Mouse (Mus musculus) MEL (cell line): ENCODE data around the gene Acot11. TPM values are rescaled to one million over a fixed set of nuclear protein-coding genes. Genes with fewer than 3 reads are reported as not detected.

Experiments used
- DNase-seq: peaks from one replicate; pipeline ENCODE4 v3.0.0; 2011; ENCODE audit warnings: low read depth, low spot score
- H3K27ac ChIP-seq: 2 replicates; pipeline ENCODE4 v1.5.1; 2012; ENCODE audit warnings: low read depth, mild to moderate bottlenecking, control low read depth, low read length, moderate library complexity; ENCODE audit not compliant: control insufficient read depth
- H3K27me3 ChIP-seq, 2 experiments: fragments of 150-350 bp in 1 of 2; sonication (generic) in 1 of 2; 2 replicates each; pipeline ENCODE4 v1.6.1; 2012; ENCODE audit warnings: low read length in 2 of 2, mild to moderate bottlenecking in 2 of 2, improper control_type of control experiment in 1 of 2, moderate library complexity in 1 of 2; ENCODE audit not compliant: insufficient read depth in 2 of 2, control insufficient read depth in 1 of 2
- H3K36me3 ChIP-seq, 2 experiments: 2 replicates each; pipeline ENCODE4 v1.6.1; 2012 to 2014; ENCODE audit warnings: low read length in 2 of 2, improper control_type of control experiment in 1 of 2, inconsistent platforms in 1 of 2, mild to moderate bottlenecking in 1 of 2; ENCODE audit not compliant: insufficient read depth in 2 of 2, control insufficient read depth in 1 of 2
- H3K4me1 ChIP-seq, 2 experiments: fragments of 150-350 bp in 1 of 2; sonication (generic) in 1 of 2; 2 replicates each; pipeline ENCODE4 v1.6.1; 2012; ENCODE audit warnings: low read length in 2 of 2, improper control_type of control experiment in 1 of 2, mild to moderate bottlenecking in 1 of 2; ENCODE audit not compliant: insufficient read depth in 2 of 2, control insufficient read depth in 1 of 2
- H3K4me3 ChIP-seq, 2 experiments: fragments of 150-350 bp in 1 of 2; sonication (generic) in 1 of 2; 2 replicates each; pipeline ENCODE4 v1.5.1; 2012; ENCODE audit warnings: low read depth in 2 of 2, low read length in 2 of 2, mild to moderate bottlenecking in 2 of 2, moderate library complexity in 2 of 2, control low read depth in 1 of 2, improper control_type of control experiment in 1 of 2; ENCODE audit not compliant: control insufficient read depth in 1 of 2, insufficient read depth in 1 of 2
- H3K79me2 ChIP-seq: 2 replicates; pipeline ENCODE4 v1.6.1; 2012; ENCODE audit warnings: mild to moderate bottlenecking, low read length, moderate library complexity; ENCODE audit not compliant: control insufficient read depth, poor library complexity, insufficient read depth
- H3K9ac ChIP-seq: 2 replicates; pipeline ENCODE4 v1.6.1; 2012; ENCODE audit warnings: low read depth, mild to moderate bottlenecking, control low read depth, low read length, moderate library complexity; ENCODE audit not compliant: control insufficient read depth, poor library complexity, severe bottlenecking
- H3K9me3 ChIP-seq: fragments of 150-350 bp; sonication (generic); replicated peaks from 2 replicates; pipeline ENCODE4 v1.6.1; 2012; ENCODE audit warnings: mild to moderate bottlenecking, low read length, improper control_type of control experiment, moderate library complexity; ENCODE audit not compliant: insufficient read depth
- CHD2 ChIP-seq: IDR thresholded peaks from 2 replicates; pipeline ENCODE4 v1.6.1; 2011; ENCODE audit warnings: low read length, improper control_type of control experiment
- CTCF ChIP-seq, 3 experiments: IDR thresholded peaks in 2 of 3; conservative IDR thresholded peaks in 1 of 3; 2 replicates each; pipeline ENCODE4 v1.5.1; 2011 to 2012; ENCODE audit warnings: low read length in 3 of 3, low read depth in 2 of 3, mild to moderate bottlenecking in 2 of 3, improper control_type of control experiment in 1 of 3, inconsistent platforms in 1 of 3, mixed read lengths in 1 of 3, moderate library complexity in 1 of 3; ENCODE audit not compliant: control insufficient read depth in 1 of 3, insufficient read depth in 1 of 3, poor library complexity in 1 of 3, severe bottlenecking in 1 of 3
- E2F4 ChIP-seq: IDR thresholded peaks from 2 replicates; pipeline ENCODE4 v1.6.1; 2011; ENCODE audit warnings: low read depth, low read length, improper control_type of control experiment, borderline replicate concordance
- EP300 ChIP-seq, 2 experiments: IDR thresholded peaks; 2 replicates each; pipeline ENCODE4 v1.6.1; 2011; ENCODE audit warnings: improper control_type of control experiment in 2 of 2, low read length in 2 of 2, low read depth in 1 of 2, mild to moderate bottlenecking in 1 of 2
- ETS1 ChIP-seq: IDR thresholded peaks from 2 replicates; pipeline ENCODE4 v1.6.1; 2012; ENCODE audit warnings: low read depth, mild to moderate bottlenecking, inconsistent platforms, low read length, improper control_type of control experiment, moderate library complexity
- GABPA ChIP-seq: IDR thresholded peaks from 2 replicates; pipeline ENCODE4 v1.6.1; 2012; ENCODE audit warnings: low read depth, mild to moderate bottlenecking, inconsistent platforms, low read length, improper control_type of control experiment, moderate library complexity
- GATA1 ChIP-seq: IDR thresholded peaks from 2 replicates; pipeline ENCODE4 v1.6.1; 2011; ENCODE audit warnings: low read depth, low read length, improper control_type of control experiment
- HCFC1 ChIP-seq: IDR thresholded peaks from 2 replicates; pipeline ENCODE4 v1.6.1; 2012; ENCODE audit warnings: low read depth, mild to moderate bottlenecking, inconsistent platforms, low read length, improper control_type of control experiment, moderate library complexity
- JUND ChIP-seq: IDR thresholded peaks from 2 replicates; pipeline ENCODE4 v1.6.1; 2011; ENCODE audit warnings: low read depth, mild to moderate bottlenecking, improper control_type of control experiment, low read length
- KAT2A ChIP-seq: conservative IDR thresholded peaks from 2 replicates; pipeline ENCODE4 v1.6.1; 2012; ENCODE audit warnings: low read depth, low read length, improper control_type of control experiment, inconsistent platforms
- MAFK ChIP-seq: IDR thresholded peaks from 2 replicates; pipeline ENCODE4 v1.6.1; 2011; ENCODE audit warnings: low read depth, mild to moderate bottlenecking, low read length, improper control_type of control experiment, borderline replicate concordance
- MEF2A ChIP-seq: IDR thresholded peaks from 2 replicates; pipeline ENCODE4 v1.6.1; 2014; ENCODE audit warnings: low read depth, mild to moderate bottlenecking, inconsistent platforms, low read length, improper control_type of control experiment; ENCODE audit not compliant: poor library complexity, insufficient replicate concordance, severe bottlenecking; ENCODE audit errors: extremely low read depth
- MYB ChIP-seq: IDR thresholded peaks from 2 replicates; pipeline ENCODE4 v1.6.1; 2011; ENCODE audit warnings: mild to moderate bottlenecking, low read depth, low read length, improper control_type of control experiment
- MYC ChIP-seq: IDR thresholded peaks from 2 replicates; pipeline ENCODE4 v1.6.1; 2011; ENCODE audit warnings: low read depth, mild to moderate bottlenecking, low read length, improper control_type of control experiment, moderate library complexity
- NRF1 ChIP-seq: IDR thresholded peaks from 2 replicates; pipeline ENCODE4 v1.6.1; 2014; ENCODE audit warnings: low read depth, mild to moderate bottlenecking, inconsistent platforms, low read length, improper control_type of control experiment, moderate library complexity; ENCODE audit not compliant: poor library complexity, insufficient read depth, severe bottlenecking
- POLR2A ChIP-seq, 2 experiments: IDR thresholded peaks; 2 replicates each; pipeline ENCODE4 v1.6.1; 2011 to 2012; ENCODE audit warnings: low read length in 2 of 2, mild to moderate bottlenecking in 2 of 2, control low read depth in 1 of 2, improper control_type of control experiment in 1 of 2, low read depth in 1 of 2, moderate library complexity in 1 of 2; ENCODE audit not compliant: control insufficient read depth in 1 of 2, insufficient read depth in 1 of 2, poor library complexity in 1 of 2
- POLR2AphosphoS2 ChIP-seq: IDR thresholded peaks from 2 replicates; pipeline ENCODE4 v1.6.1; 2011; ENCODE audit warnings: low read length, improper control_type of control experiment
- SIN3A ChIP-seq: IDR thresholded peaks from 2 replicates; pipeline ENCODE4 v1.6.1; 2012; ENCODE audit warnings: low read length, improper control_type of control experiment, inconsistent platforms
- TBP ChIP-seq: IDR thresholded peaks from 2 replicates; pipeline ENCODE4 v1.8.0; 2011; ENCODE audit warnings: low read depth, low read length, improper control_type of control experiment
- TCF12 ChIP-seq: IDR thresholded peaks from 2 replicates; pipeline ENCODE4 v1.6.1; 2014; ENCODE audit warnings: low read depth, mild to moderate bottlenecking, inconsistent platforms, low read length, improper control_type of control experiment, moderate library complexity
- UBTF ChIP-seq: IDR thresholded peaks from 2 replicates; pipeline ENCODE4 v1.6.1; 2012; ENCODE audit warnings: low read depth, mild to moderate bottlenecking, inconsistent platforms, low read length, improper control_type of control experiment, moderate library complexity, borderline replicate concordance; ENCODE audit not compliant: insufficient read depth
- USF1 ChIP-seq: IDR thresholded peaks from 2 replicates; pipeline ENCODE4 v1.6.1; 2014; ENCODE audit warnings: low read depth, mild to moderate bottlenecking, inconsistent platforms, low read length, improper control_type of control experiment, moderate library complexity
- ZC3H11A ChIP-seq: IDR thresholded peaks from 2 replicates; pipeline ENCODE4 v1.6.1; 2012; ENCODE audit warnings: low read depth, mild to moderate bottlenecking, inconsistent platforms, low read length, improper control_type of control experiment
- ZMIZ1 ChIP-seq: IDR thresholded peaks from 2 replicates; pipeline ENCODE4 v1.6.1; 2012; ENCODE audit warnings: low read depth, mild to moderate bottlenecking, inconsistent platforms, low read length, improper control_type of control experiment, moderate library complexity
- ZNF384 ChIP-seq: IDR thresholded peaks from 2 replicates; pipeline ENCODE4 v1.6.1; 2012; ENCODE audit warnings: low read depth, mild to moderate bottlenecking, inconsistent platforms, low read length, improper control_type of control experiment
- polyA plus RNA-seq, 2 experiments: library from polyadenylated mRNA; stranded (reverse) in 1 of 2; unstranded in 1 of 2; fragments of >175 nt in 1 of 2; fragments of >200 nt in 1 of 2; gene quantifications; 2 replicates each; pipeline versions ENCODE4 v1.2.1 to v1.2.4; 2012; ENCODE audit warnings: low replicate concordance in 2 of 2, low read depth in 1 of 2; ENCODE audit not compliant: insufficient read length in 2 of 2, insufficient read depth in 1 of 2, missing spikeins in 1 of 2
- total RNA-seq: library from RNA; depleted of rRNA; stranded (reverse); fragments of 300-350 nt; gene quantifications from 2 replicates; pipeline ENCODE4 v1.2.3, GENCODE M21; 2012

Acot11 gene
- total and polyA plus RNA-seq, 3 experiments = 1.5 to 2.5 TPM; not detected in 1

GRCm38 (mm10) chr4:106839964-106840611 lies 35.3 kb upstream of the Acot11 start (continued):
- TF ChIP-seq SIN3A = peak; percentile 85
- TF ChIP-seq GATA1 = no peak
- TF ChIP-seq KAT2A = no peak; the same call in 1 of the 2 replicates
- TF ChIP-seq MYC = no peak
- no peak for TF ChIP-seq GABPA
- peak; percentile 29 to 49; a peak in 2 of 4 replicates for TF ChIP-seq POLR2A (IDR thresholded peaks at IDR 0.05; ENCODE audit: control insufficient read depth in 1 of 2, insufficient read depth in 1 of 2, low read depth in 1 of 2, low read length in 2 of 2, poor library complexity in 1 of 2)
- TF ChIP-seq MYB = 0 out of 2 replicates have a peak, but pooled peaks have one; percentile 23
- TF ChIP-seq MEF2A = no peak
- no peak for TF ChIP-seq MAFK
- peak; percentile 61; the same call in 1 of the 2 replicates for TF ChIP-seq ZNF384
- TF ChIP-seq ETS1 = peak; percentile 55; the same call in 1 of the 2 replicates

GRCm38 (mm10) chr4:106839254-106839834 lies 34.5 kb upstream of the Acot11 start:
- peak overlapping the region; percentile 92 for H3K9ac ChIP-seq
- peak overlapping the region; percentile 65 for H3K27ac ChIP-seq
- H3K4me1 ChIP-seq = peaks cover 0 to 23% of the 10 kb centered on the region in 2 experiments; a peak in 3 of 4 replicates
- peaks cover 0 to 8% of the 10 kb centered on the region in 2 experiments; a peak in 2 of 4 replicates for H3K36me3 ChIP-seq
- peaks cover 2% of the 10 kb centered on the region; the same call in 1 of the 2 replicates for H3K79me2 ChIP-seq
- no peak for TF ChIP-seq ZNF384
- TF ChIP-seq E2F4 = no peak
- no peak for TF ChIP-seq JUND
- no peak for TF ChIP-seq HCFC1
- TF ChIP-seq, all 39 proteins: peak for 0
- peak; percentile 73 for DNase-seq
- Histone ChIP-seq H3K27me3 (no peaks in the 10 kb centered on the region), H3K4me3 (peak overlapping the region; percentile 58 to 89), H3K9me3 (no peaks in the 10 kb centered on the region)

- Histone ChIP-seq H3K4me1 (peaks cover 0 to 23% of the 10 kb centered on the region in 2 experiments; a peak in 3 of 4 replicates), H3K27me3 (no peaks in the 10 kb centered on the region), H3K9me3 (no peaks in the 10 kb centered on the region), H3K9ac (peak overlapping the region; percentile 92), H3K36me3 (peaks cover 0 to 8% of the 10 kb centered on the region in 2 experiments; a peak in 2 of 4 replicates), H3K79me2 (peaks cover 2% of the 10 kb centered on the region; the same call in 1 of the 2 replicates), H3K27ac (peak overlapping the region; percentile 65), H3K4me3 (peak overlapping the region; percentile 58 to 89)
- DNase-seq = peak; percentile 92
- TF ChIP-seq POLR2AphosphoS2 (no peak), MAFK (no peak), ETS1 (peak; percentile 37; the same call in 1 of the 2 replicates), NRF1 (no peak), UBTF (no peak), EP300 (IDR thresholded peaks at IDR 0.05; ENCODE audit: low read depth in 1 of 2, low read length in 2 of 2) (0 out of 4 replicates have a peak, but pooled peaks of 1 of the 2 experiments have one; percentile 20), CHD2 (no peak), ZMIZ1 (no peak), MEF2A (no peak), ZC3H11A (peak; percentile 87), TCF12 (peak; percentile 45; the same call in 1 of the 2 replicates), CTCF (IDR thresholded peaks at IDR 0.05 in 2 of 3, conservative IDR thresholded peaks at IDR 0.05 in 1 of 3; ENCODE audit: control insufficient read depth in 1 of 3, insufficient read depth in 1 of 3, low read depth in 2 of 3, low read length in 3 of 3, poor library complexity in 1 of 3, severe bottlenecking in 1 of 3) (peak; percentile 57 to 97 (median 94)), TBP (no peak), USF1 (no peak)
These were observed 33.9 kb upstream of the Acot11 start for GRCm38 (mm10) chr4:106838548-106839253.
